Mouse (Mus musculus) kidney, postnatal 0 days (tissue): ENCODE measurements at regions not wholly inside any gene's neighbourhood (a gene's known extent, or its start where the extent isn't known, plus 50 kb on each side); places are given as distances from the start of the nearest gene placed in this dataset.
A peak's percentile ranks its signal among the peaks of the same experiment; 100 is the strongest.

ENCODE experiments used
- ATAC-seq: fragments of 200-750 bp; cut with Nextera tagmentation; replicated peaks from 2 replicates; pipeline ENCODE4 v1.8.0; 2017; ENCODE audit warnings: low read depth, moderate number of reproducible peaks, moderate TSS enrichment, moderate library complexity; ENCODE audit not compliant: low FRiP score
- DNase-seq: peaks from one replicate; pipeline ENCODE4 v3.0.0-alpha.2; 2016; ENCODE audit warnings: low spot score
- H3K27ac ChIP-seq: fragments of 300-500 bp; sonication (generic); 2 replicates; pipeline ENCODE4 v1.5.1; 2014; ENCODE audit warnings: mild to moderate bottlenecking
- H3K27me3 ChIP-seq: fragments of 300-500 bp; sonication (generic); 2 replicates; pipeline ENCODE4 v1.6.1; 2014; ENCODE audit warnings: low read length, mixed read lengths; ENCODE audit not compliant: insufficient read depth
- H3K36me3 ChIP-seq: fragments of 300-500 bp; sonication (generic); 2 replicates; pipeline ENCODE4 v1.6.1; 2014; ENCODE audit warnings: low read length, mixed read lengths; ENCODE audit not compliant: insufficient read depth
- H3K4me1 ChIP-seq: fragments of 300-500 bp; sonication (generic); replicated peaks from 2 replicates; pipeline ENCODE4 v1.6.1; 2014; ENCODE audit warnings: antibody characterized with exemption, low read length, mixed read lengths; ENCODE audit not compliant: insufficient read depth
- H3K4me2 ChIP-seq: fragments of 300-500 bp; sonication (generic); 2 replicates; pipeline ENCODE4 v1.6.1; 2014; ENCODE audit warnings: mild to moderate bottlenecking, low read length, moderate library complexity, mixed read lengths
- H3K4me3 ChIP-seq: fragments of 300-500 bp; sonication (generic); replicated peaks from 2 replicates; pipeline ENCODE4 v1.5.1; 2014; ENCODE audit warnings: low read depth, low read length
- H3K9ac ChIP-seq: fragments of 300-500 bp; sonication (generic); 2 replicates; pipeline ENCODE4 v1.6.1; 2014; ENCODE audit warnings: low read depth, low read length
- H3K9me3 ChIP-seq: fragments of 300-500 bp; sonication (generic); replicated peaks from 2 replicates; pipeline ENCODE4 v1.6.1; 2016; ENCODE audit warnings: low read length, inconsistent platforms, mixed read lengths
- CTCF ChIP-seq: IDR thresholded peaks from 2 replicates; pipeline ENCODE4 v1.5.1; 2016; ENCODE audit warnings: antibody characterized with exemption, low read depth, mild to moderate bottlenecking, moderate library complexity
- WGBS: fragments of 180-500 bp; shearing (Covaris S2); extraction: QIAGEN DNeasy Blood & Tissue Kit; methylation state at CpG from one replicate; pipeline ENCODE4 v1.1.7; 2014; 5-methylcytosine and 5-hydroxymethylcytosine counted together

- Histone ChIP-seq H3K4me2 (no peak overlapping the region), H3K9me3 (no peaks in the 10 kb centered on the region), H3K4me1 (0 out of 2 replicates have a peak, but pooled peaks cover 4% of the 10 kb centered on the region), H3K9ac (no peak overlapping the region), H3K36me3 (no peaks in the 10 kb centered on the region), H3K4me3 (no peak overlapping the region), H3K27me3 (no peaks in the 10 kb centered on the region), H3K27ac (no peak overlapping the region)
- ATAC-seq (no peak), DNase-seq (peak; percentile 62)
- 62% methylated on average over 8 of the region's 8 CpGs for WGBS
- no peak for TF ChIP-seq CTCF
Measured at GRCm38 (mm10) chr19:26938911-26939310, 53.2 kb downstream of the Gm815 start.

- no peaks in the 10 kb centered on the region for H3K36me3 ChIP-seq
- H3K27me3 ChIP-seq = no peaks in the 10 kb centered on the region
- H3K9me3 ChIP-seq = no peaks in the 10 kb centered on the region
- DNase-seq (no peak), ATAC-seq (no peak)
- H3K27ac ChIP-seq = no peak overlapping the region
- peaks cover 4% of the 10 kb centered on the region; the same call in 1 of the 2 replicates for H3K4me1 ChIP-seq
- no peak overlapping the region for H3K4me2 ChIP-seq
- H3K4me3 ChIP-seq = no peak overlapping the region
- TF ChIP-seq CTCF = no peak
- whole genome bisulfite sequencing = 90% methylated on average over 2 of the region's 2 CpGs
- H3K9ac ChIP-seq = no peak overlapping the region
Measured at GRCm38 (mm10) chr19:26944006-26944405, 58.3 kb downstream of the Gm815 start.

- 29% methylated on average over 3 of the region's 3 CpGs for WGBS
Measured at GRCm38 (mm10) chr19:26946562-26946961, 60.9 kb downstream of the Gm815 start.

GRCm38 (mm10) chr19:26948479-26948878 lies 62.8 kb downstream of the Gm815 start:
- 95% methylated on average over 2 of the region's 2 CpGs for WGBS
- Histone ChIP-seq H3K4me1 (no peaks in the 10 kb centered on the region; the same call in 1 of the 2 replicates), H3K9me3 (no peaks in the 10 kb centered on the region), H3K4me2 (no peak overlapping the region), H3K9ac (no peak overlapping the region), H3K4me3 (no peak overlapping the region), H3K36me3 (no peaks in the 10 kb centered on the region), H3K27me3 (no peaks in the 10 kb centered on the region), H3K27ac (no peak overlapping the region)
- ATAC-seq = no peak
- DNase-seq = no peak
- TF ChIP-seq CTCF = no peak

More at GRCm38 (mm10) chr19:26946562-26946961, 60.9 kb downstream of the Gm815 start:
- Histone ChIP-seq H3K27me3 (no peaks in the 10 kb centered on the region), H3K4me3 (no peak overlapping the region), H3K4me1 (no peaks in the 10 kb centered on the region; the same call in 1 of the 2 replicates), H3K27ac (no peak overlapping the region), H3K9me3 (no peaks in the 10 kb centered on the region), H3K9ac (no peak overlapping the region), H3K36me3 (no peaks in the 10 kb centered on the region), H3K4me2 (no peak overlapping the region)
- TF ChIP-seq CTCF = no peak
- ATAC-seq (no peak), DNase-seq (peak; percentile 60)

GRCm38 (mm10) chr19:26949153-26949552 lies 63.5 kb downstream of the Gm815 start:
- TF ChIP-seq CTCF = no peak

GRCm38 (mm10) chr19:26953348-26953747 lies 67.7 kb downstream of the Gm815 start:
- H3K4me3 ChIP-seq = no peak overlapping the region
- H3K4me2 ChIP-seq = no peak overlapping the region
- peak; percentile 40; the same call in 1 of the 2 replicates for TF ChIP-seq CTCF
- ATAC-seq (no peak), DNase-seq (no peak)
- 79% methylated on average over 8 of the region's 8 CpGs for WGBS
- H3K27ac ChIP-seq = no peak overlapping the region
- H3K36me3 ChIP-seq = no peaks in the 10 kb centered on the region
- H3K9me3 ChIP-seq = no peaks in the 10 kb centered on the region
- H3K4me1 ChIP-seq = no peaks in the 10 kb centered on the region
- H3K27me3 ChIP-seq = no peaks in the 10 kb centered on the region
- no peak overlapping the region for H3K9ac ChIP-seq

More at GRCm38 (mm10) chr19:26949153-26949552, 63.5 kb downstream of the Gm815 start:
- H3K9ac ChIP-seq = no peak overlapping the region
- H3K27ac ChIP-seq = no peak overlapping the region
- ATAC-seq = no peak
- H3K27me3 ChIP-seq = no peaks in the 10 kb centered on the region
- no peak overlapping the region for H3K4me3 ChIP-seq
- no peak for DNase-seq
- 86% methylated on average over 4 of the region's 4 CpGs for WGBS
- no peaks in the 10 kb centered on the region for H3K9me3 ChIP-seq
- H3K4me1 ChIP-seq = no peaks in the 10 kb centered on the region; the same call in 1 of the 2 replicates
- H3K4me2 ChIP-seq = no peak overlapping the region
- no peaks in the 10 kb centered on the region for H3K36me3 ChIP-seq
